Mouse (Mus musculus): ENCODE results near the gene Nanos3. TPM values are rescaled to one million over a fixed set of nuclear protein-coding genes. Genes with fewer than 3 reads are reported as not detected.

The Nanos3 gene
- total RNA-seq, 1 experiment from 2014 or later, result 1.3 TPM

DNA sequence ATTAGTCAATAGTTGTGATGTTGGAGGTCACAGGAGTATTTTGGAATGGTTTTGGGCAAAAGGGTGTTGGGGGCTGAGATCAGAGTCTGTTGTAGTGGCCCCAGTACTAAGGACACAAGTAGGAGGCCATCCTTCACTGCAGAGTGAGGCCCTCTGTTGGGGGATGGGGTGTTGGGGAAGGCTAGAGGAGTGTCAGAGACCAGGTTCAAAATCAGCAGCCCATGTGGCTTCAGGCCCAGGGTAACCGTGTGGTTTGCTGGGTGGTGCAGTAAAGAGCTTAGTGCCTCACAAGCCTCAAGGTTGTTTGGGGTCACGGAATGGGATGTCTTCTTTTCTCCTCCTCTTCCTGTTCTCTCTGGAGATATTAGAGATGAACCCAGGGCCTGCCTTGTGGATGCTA lies 58.3 kb downstream of the Nanos3 start:
- no peak for DNase-seq

GRCm38 (mm10) chr8:84125656-84126055 lies 59.4 kb downstream of the Nanos3 start, which contains the start of gene Podnl1:
Gene Podnl1 (plus strand): TSS chr8:84125989.
- DNase-seq, result peak; percentile 50

Small RNA genes within 50 kb of the gene (microRNA-seq; reads per million reads assigned to microRNA genes)
- gene Gm25110 (0 reads per million in 2 experiments), gene Mir181c (1,371 to 1,585 reads per million in 2 experiments), gene Mir181d (1,633 to 1,786 reads per million in 2 experiments), gene Mir23a (41,262 to 43,518 reads per million in 2 experiments), gene Mir24-2 (0 reads per million in 2 experiments), gene Mir27a (1,237 to 1,361 reads per million in 2 experiments), gene Mir3074-2 (0 reads per million in 2 experiments)

Other genes with a start within 250 kb of the Nanos3 start
- gene Gm10644, start 230.0 kb downstream of the Nanos3 start, total RNA-seq (2021), result 2.1 and 3.2 TPM in 2 replicates
- 6.0 and 7.2 TPM in 2 replicates for gene Asf1b, start 229.7 kb downstream of the Nanos3 start, total RNA-seq (2021)
- gene Prkaca, start 212.2 kb downstream of the Nanos3 start, total RNA-seq (2021), result 284 and 302 TPM in 2 replicates
- gene Samd1, start 187.5 kb downstream of the Nanos3 start, total RNA-seq (2021), result 44.8 and 49.8 TPM in 2 replicates
- gene 1700067K01Rik, start 183.7 kb downstream of the Nanos3 start, total RNA-seq (2021), result 0.67 TPM in 1 of 2 replicates, not detected in the other
- not detected in 2 replicates for gene 2210011C24Rik, start 173.0 kb downstream of the Nanos3 start, total RNA-seq (2021)
- gene Palm3, start 163.7 kb downstream of the Nanos3 start, total RNA-seq (2021), result 0.76 and 1.4 TPM in 2 replicates
- 2.5 and 3.6 TPM in 2 replicates for gene Il27ra, start 142.6 kb downstream of the Nanos3 start, total RNA-seq (2021)
- gene Rln3, start 140.2 kb downstream of the Nanos3 start, total RNA-seq (2021), result not detected in 2 replicates
- 2.8 and 3.5 TPM in 2 replicates for gene Gm10643, start 120.1 kb downstream of the Nanos3 start, total RNA-seq (2021)
- gene Rfx1, start 118.4 kb downstream of the Nanos3 start, total RNA-seq (2021), result 23.1 and 26.1 TPM in 2 replicates
- 21.2 and 24.5 TPM in 2 replicates for gene Dcaf15, start 80.4 kb downstream of the Nanos3 start, total RNA-seq (2021)
- 0.62 and 1.0 TPM in 2 replicates for gene Podnl1, start 59.2 kb downstream of the Nanos3 start, total RNA-seq (2021)
- gene Cc2d1a, start 37.3 kb downstream of the Nanos3 start, total RNA-seq (2021), result 31.4 and 34.9 TPM in 2 replicates
- 0.73 and 1.4 TPM in 2 replicates for gene 4930432K21Rik, start 37.2 kb downstream of the Nanos3 start, total RNA-seq (2021)
- 41.3 and 44.1 TPM in 2 replicates for gene Zswim4, start 51.8 kb upstream of the Nanos3 start, total RNA-seq (2021)
- gene D8Ertd738e, start 64.5 kb upstream of the Nanos3 start, total RNA-seq (2021), result 261 and 266 TPM in 2 replicates
- 31.3 and 45.3 TPM in 2 replicates for gene Mri1, start 72.1 kb upstream of the Nanos3 start, total RNA-seq (2021)
- gene Ccdc130, start 85.2 kb upstream of the Nanos3 start, total RNA-seq (2021), result 15.0 and 24.8 TPM in 2 replicates
- gene Cacna1a, start 203.2 kb upstream of the Nanos3 start, total RNA-seq (2021), result 4.9 and 8.0 TPM in 2 replicates